Mouse (Mus musculus) MEL (cell line): ENCODE results near the gene Pum1. TPM values are rescaled to one million over a fixed set of nuclear protein-coding genes. Genes with fewer than 3 reads are reported as not detected.

Source experiments
- DNase-seq: peaks from one replicate; pipeline ENCODE4 v3.0.0; 2011; ENCODE audit warnings: low read depth, low spot score
- H3K27ac ChIP-seq: 2 replicates; pipeline ENCODE4 v1.5.1; 2012; ENCODE audit warnings: low read depth, mild to moderate bottlenecking, control low read depth, low read length, moderate library complexity; ENCODE audit not compliant: control insufficient read depth
- H3K27me3 ChIP-seq, 2 experiments: fragments of 150-350 bp in 1 of 2; sonication (generic) in 1 of 2; 2 replicates each; pipeline ENCODE4 v1.6.1; 2012; ENCODE audit warnings: low read length in 2 of 2, mild to moderate bottlenecking in 2 of 2, improper control_type of control experiment in 1 of 2, moderate library complexity in 1 of 2; ENCODE audit not compliant: insufficient read depth in 2 of 2, control insufficient read depth in 1 of 2
- H3K36me3 ChIP-seq, 2 experiments: 2 replicates each; pipeline ENCODE4 v1.6.1; 2012 to 2014; ENCODE audit warnings: low read length in 2 of 2, improper control_type of control experiment in 1 of 2, inconsistent platforms in 1 of 2, mild to moderate bottlenecking in 1 of 2; ENCODE audit not compliant: insufficient read depth in 2 of 2, control insufficient read depth in 1 of 2
- H3K4me1 ChIP-seq, 2 experiments: fragments of 150-350 bp in 1 of 2; sonication (generic) in 1 of 2; 2 replicates each; pipeline ENCODE4 v1.6.1; 2012; ENCODE audit warnings: low read length in 2 of 2, improper control_type of control experiment in 1 of 2, mild to moderate bottlenecking in 1 of 2; ENCODE audit not compliant: insufficient read depth in 2 of 2, control insufficient read depth in 1 of 2
- H3K4me3 ChIP-seq, 2 experiments: fragments of 150-350 bp in 1 of 2; sonication (generic) in 1 of 2; 2 replicates each; pipeline ENCODE4 v1.5.1; 2012; ENCODE audit warnings: low read depth in 2 of 2, low read length in 2 of 2, mild to moderate bottlenecking in 2 of 2, moderate library complexity in 2 of 2, control low read depth in 1 of 2, improper control_type of control experiment in 1 of 2; ENCODE audit not compliant: control insufficient read depth in 1 of 2, insufficient read depth in 1 of 2
- H3K79me2 ChIP-seq: 2 replicates; pipeline ENCODE4 v1.6.1; 2012; ENCODE audit warnings: mild to moderate bottlenecking, low read length, moderate library complexity; ENCODE audit not compliant: control insufficient read depth, poor library complexity, insufficient read depth
- H3K9ac ChIP-seq: 2 replicates; pipeline ENCODE4 v1.6.1; 2012; ENCODE audit warnings: low read depth, mild to moderate bottlenecking, control low read depth, low read length, moderate library complexity; ENCODE audit not compliant: control insufficient read depth, poor library complexity, severe bottlenecking
- H3K9me3 ChIP-seq: fragments of 150-350 bp; sonication (generic); replicated peaks from 2 replicates; pipeline ENCODE4 v1.6.1; 2012; ENCODE audit warnings: mild to moderate bottlenecking, low read length, improper control_type of control experiment, moderate library complexity; ENCODE audit not compliant: insufficient read depth
- BHLHE40 ChIP-seq: IDR thresholded peaks from 2 replicates; pipeline ENCODE4 v1.6.1; 2012; ENCODE audit warnings: low read depth, mild to moderate bottlenecking, inconsistent platforms, low read length, improper control_type of control experiment, borderline replicate concordance
- CHD1 ChIP-seq: IDR thresholded peaks from 2 replicates; pipeline ENCODE4 v1.6.1; 2012; ENCODE audit warnings: low read depth, mild to moderate bottlenecking, inconsistent platforms, low read length, improper control_type of control experiment
- CHD2 ChIP-seq: IDR thresholded peaks from 2 replicates; pipeline ENCODE4 v1.6.1; 2011; ENCODE audit warnings: low read length, improper control_type of control experiment
- E2F4 ChIP-seq: IDR thresholded peaks from 2 replicates; pipeline ENCODE4 v1.6.1; 2011; ENCODE audit warnings: low read depth, low read length, improper control_type of control experiment, borderline replicate concordance
- EP300 ChIP-seq, 2 experiments: IDR thresholded peaks; 2 replicates each; pipeline ENCODE4 v1.6.1; 2011; ENCODE audit warnings: improper control_type of control experiment in 2 of 2, low read length in 2 of 2, low read depth in 1 of 2, mild to moderate bottlenecking in 1 of 2
- GABPA ChIP-seq: IDR thresholded peaks from 2 replicates; pipeline ENCODE4 v1.6.1; 2012; ENCODE audit warnings: low read depth, mild to moderate bottlenecking, inconsistent platforms, low read length, improper control_type of control experiment, moderate library complexity
- JUND ChIP-seq: IDR thresholded peaks from 2 replicates; pipeline ENCODE4 v1.6.1; 2011; ENCODE audit warnings: low read depth, mild to moderate bottlenecking, improper control_type of control experiment, low read length
- KAT2A ChIP-seq: conservative IDR thresholded peaks from 2 replicates; pipeline ENCODE4 v1.6.1; 2012; ENCODE audit warnings: low read depth, low read length, improper control_type of control experiment, inconsistent platforms
- MAFK ChIP-seq: IDR thresholded peaks from 2 replicates; pipeline ENCODE4 v1.6.1; 2011; ENCODE audit warnings: low read depth, mild to moderate bottlenecking, low read length, improper control_type of control experiment, borderline replicate concordance
- MAX ChIP-seq: IDR thresholded peaks from 2 replicates; pipeline ENCODE4 v1.6.1; 2011; ENCODE audit warnings: low read length, improper control_type of control experiment
- MEF2A ChIP-seq: IDR thresholded peaks from 2 replicates; pipeline ENCODE4 v1.6.1; 2014; ENCODE audit warnings: low read depth, mild to moderate bottlenecking, inconsistent platforms, low read length, improper control_type of control experiment; ENCODE audit not compliant: poor library complexity, insufficient replicate concordance, severe bottlenecking; ENCODE audit errors: extremely low read depth
- MYC ChIP-seq: IDR thresholded peaks from 2 replicates; pipeline ENCODE4 v1.6.1; 2011; ENCODE audit warnings: low read depth, mild to moderate bottlenecking, low read length, improper control_type of control experiment, moderate library complexity
- POLR2AphosphoS2 ChIP-seq: IDR thresholded peaks from 2 replicates; pipeline ENCODE4 v1.6.1; 2011; ENCODE audit warnings: low read length, improper control_type of control experiment
- SMC3 ChIP-seq: IDR thresholded peaks from 2 replicates; pipeline ENCODE4 v1.6.1; 2011; ENCODE audit warnings: low read depth, low read length, improper control_type of control experiment
- TAL1 ChIP-seq: IDR thresholded peaks from 2 replicates; pipeline ENCODE4 v1.6.1; 2012; ENCODE audit warnings: mild to moderate bottlenecking, inconsistent platforms, low read length, moderate library complexity, mixed read lengths
- TCF12 ChIP-seq: IDR thresholded peaks from 2 replicates; pipeline ENCODE4 v1.6.1; 2014; ENCODE audit warnings: low read depth, mild to moderate bottlenecking, inconsistent platforms, low read length, improper control_type of control experiment, moderate library complexity
- ZC3H11A ChIP-seq: IDR thresholded peaks from 2 replicates; pipeline ENCODE4 v1.6.1; 2012; ENCODE audit warnings: low read depth, mild to moderate bottlenecking, inconsistent platforms, low read length, improper control_type of control experiment
- ZKSCAN1 ChIP-seq: IDR thresholded peaks from 2 replicates; pipeline ENCODE4 v1.6.1; 2012; ENCODE audit warnings: low read depth, mild to moderate bottlenecking, inconsistent platforms, low read length, improper control_type of control experiment, moderate library complexity
- ZNF384 ChIP-seq: IDR thresholded peaks from 2 replicates; pipeline ENCODE4 v1.6.1; 2012; ENCODE audit warnings: low read depth, mild to moderate bottlenecking, inconsistent platforms, low read length, improper control_type of control experiment
- polyA plus RNA-seq, 2 experiments: library from polyadenylated mRNA; stranded (reverse) in 1 of 2; unstranded in 1 of 2; fragments of >175 nt in 1 of 2; fragments of >200 nt in 1 of 2; gene quantifications; 2 replicates each; pipeline versions ENCODE4 v1.2.1 to v1.2.4; 2012; ENCODE audit warnings: low replicate concordance in 2 of 2, low read depth in 1 of 2; ENCODE audit not compliant: insufficient read length in 2 of 2, insufficient read depth in 1 of 2, missing spikeins in 1 of 2
- total RNA-seq: library from RNA; depleted of rRNA; stranded (reverse); fragments of 300-350 nt; gene quantifications from 2 replicates; pipeline ENCODE4 v1.2.3, GENCODE M21; 2012

The Pum1 gene
- total and polyA plus RNA-seq, 3 experiments, result 31.9 to 46.2 (median 36.1) TPM

DNA sequence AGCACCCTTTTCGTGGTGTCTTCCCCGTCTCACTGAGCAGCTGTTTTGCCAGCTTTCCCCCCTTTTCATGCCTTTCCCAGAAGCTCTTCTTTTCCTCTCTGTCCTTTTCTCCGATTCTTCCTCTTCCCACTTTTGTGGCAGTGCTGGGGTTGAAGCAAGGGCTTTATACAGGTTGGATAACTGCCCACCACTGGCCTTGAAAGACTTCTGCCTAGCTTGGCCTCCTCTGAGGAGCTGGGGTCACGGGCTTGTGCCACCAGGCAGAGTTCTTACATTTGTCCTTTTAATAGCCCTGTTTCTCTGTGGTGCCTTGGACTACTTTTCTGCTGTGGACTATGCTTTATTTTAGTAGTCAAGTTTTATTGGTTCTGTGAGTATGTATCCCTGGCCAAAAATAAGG lies 103.8 kb downstream of the Pum1 start:
- Histone ChIP-seq H3K9me3 (no peaks in the 10 kb centered on the region), H3K27me3 (no peaks in the 10 kb centered on the region), H3K79me2 (no peaks in the 10 kb centered on the region), H3K9ac (no peak overlapping the region), H3K36me3 (peaks cover 0 to 56% of the 10 kb centered on the region in 2 experiments; a peak in 2 of 4 replicates), H3K27ac (no peak overlapping the region), H3K4me1 (no peaks in the 10 kb centered on the region), H3K4me3 (no peak overlapping the region)
- DNase-seq, result no peak
- no peak for TF ChIP-seq CHD1
- no peak for TF ChIP-seq MAFK
- TF ChIP-seq ZKSCAN1, result no peak
- TF ChIP-seq E2F4, result no peak
- no peak for TF ChIP-seq SMC3
- no peak for TF ChIP-seq MEF2A
- TF ChIP-seq ZNF384, result no peak
- no peak for TF ChIP-seq MYC
- TF ChIP-seq CHD2, result no peak
- TF ChIP-seq ZC3H11A, result no peak
- TF ChIP-seq MAX, result no peak
- TF ChIP-seq EP300 (IDR thresholded peaks at IDR 0.05; ENCODE audit: low read depth in 1 of 2, low read length in 2 of 2), result no peak
- TF ChIP-seq POLR2AphosphoS2, result no peak
- TF ChIP-seq KAT2A, result no peak
- TF ChIP-seq TCF12, result no peak
- no peak for TF ChIP-seq JUND
- TF ChIP-seq, all 39 proteins: peak for 0

- Histone ChIP-seq H3K9ac (no peak overlapping the region), H3K79me2 (no peaks in the 10 kb centered on the region), H3K36me3 (peaks cover 0 to 52% of the 10 kb centered on the region in 2 experiments; a peak in 2 of 4 replicates), H3K27me3 (no peaks in the 10 kb centered on the region), H3K4me1 (no peaks in the 10 kb centered on the region), H3K9me3 (no peaks in the 10 kb centered on the region), H3K27ac (no peak overlapping the region), H3K4me3 (no peak overlapping the region)
- no peak for DNase-seq
- TF ChIP-seq GABPA (no peak), TAL1 (no peak), BHLHE40 (no peak)
Measured at GRCm38 (mm10) chr4:130773899-130774298, 110.8 kb downstream of the Pum1 start.
